Mouse (Mus musculus) testis, postnatal 10 days (tissue): ENCODE results near the gene Atn1.

ENCODE experiments used
- DNase-seq: peaks from one replicate; pipeline ENCODE4 v3.0.0; 2021; ENCODE audit warnings: low spot score

Gene Atn1

DNA sequence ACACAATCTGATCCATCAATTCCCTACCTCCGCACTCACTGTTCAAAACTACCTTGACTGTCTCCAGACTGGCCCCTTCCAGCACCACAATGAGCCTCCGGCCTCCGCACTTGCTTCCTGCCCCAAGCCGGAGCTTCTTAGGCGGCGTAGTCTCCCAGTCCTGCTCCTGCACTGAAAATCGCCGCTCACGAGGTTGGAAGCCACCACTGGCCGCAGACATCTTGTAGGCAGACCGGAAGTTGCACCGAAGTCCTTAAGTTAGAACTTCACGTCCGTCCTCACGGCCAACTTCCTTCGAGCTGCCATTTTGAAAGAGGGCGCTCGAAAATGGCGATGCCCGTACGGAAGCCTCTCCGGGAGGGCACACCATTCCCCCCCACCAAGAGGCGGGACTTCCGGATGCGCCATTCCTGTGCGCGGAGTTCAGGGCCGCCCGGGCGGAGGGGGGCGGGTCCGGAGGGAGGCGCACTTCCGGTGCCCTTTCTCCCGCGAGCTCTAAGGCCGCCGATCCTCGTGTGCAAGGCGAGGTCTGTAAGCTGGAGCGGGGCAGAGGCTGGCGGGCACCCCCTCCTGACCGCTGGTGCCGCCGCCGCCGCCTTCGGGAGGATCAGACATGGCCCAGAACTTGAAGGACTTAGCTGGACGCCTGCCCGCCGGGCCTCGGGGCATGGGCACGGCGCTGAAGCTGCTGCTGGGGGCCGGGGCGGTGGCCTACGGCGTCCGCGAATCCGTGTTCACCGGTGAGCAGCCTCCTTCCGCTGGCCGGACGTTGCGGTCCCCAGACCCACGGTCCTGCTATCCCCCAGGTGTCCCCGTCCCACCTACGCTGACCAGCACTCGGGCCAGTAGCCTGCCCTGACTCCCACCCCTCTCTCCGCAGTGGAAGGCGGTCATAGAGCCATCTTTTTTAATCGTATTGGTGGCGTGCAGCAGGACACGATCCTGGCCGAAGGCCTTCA, 44.2 kb downstream of the Atn1 start, which contains the start of the genes Emg1 and Phb2:
TSS of gene Emg1 (minus strand) at position 355 of the 959 bp plus-strand sequence.
TSS of gene Phb2 (plus strand) at position 513 of the 959 bp plus-strand sequence.
- peak; percentile 98 for DNase-seq

GRCm38 (mm10) chr6:124708289-124708889, 47.9 kb downstream of the Atn1 start:
- no peak for DNase-seq

- DNase-seq: no peak
Observed at GRCm38 (mm10) chr6:124706061-124706627, 50.2 kb downstream of the Atn1 start.

- no peak for DNase-seq
Observed at GRCm38 (mm10) chr6:124704417-124704816, 51.9 kb downstream of the Atn1 start.

DNA sequence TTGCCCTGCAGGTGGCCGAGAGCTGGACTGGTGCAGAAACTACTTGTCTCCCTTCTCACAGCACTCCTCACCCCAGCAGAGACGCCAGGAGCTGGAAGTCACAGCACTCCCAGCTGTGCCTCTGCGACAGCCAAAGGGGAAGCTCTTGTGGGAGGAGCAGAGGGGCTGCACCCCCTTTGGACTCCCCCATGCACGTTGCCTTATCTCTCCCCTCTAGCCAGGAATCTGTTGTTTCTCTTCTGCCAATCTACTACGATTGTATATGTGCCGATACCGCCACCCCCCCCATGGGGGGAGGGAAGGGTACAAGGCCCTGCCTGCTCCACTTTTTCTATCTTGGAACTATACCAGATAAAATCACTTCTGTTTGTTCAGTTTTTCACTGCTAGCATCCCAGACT, 52.5 kb downstream of the Atn1 start:
- DNase-seq: no peak

DNA sequence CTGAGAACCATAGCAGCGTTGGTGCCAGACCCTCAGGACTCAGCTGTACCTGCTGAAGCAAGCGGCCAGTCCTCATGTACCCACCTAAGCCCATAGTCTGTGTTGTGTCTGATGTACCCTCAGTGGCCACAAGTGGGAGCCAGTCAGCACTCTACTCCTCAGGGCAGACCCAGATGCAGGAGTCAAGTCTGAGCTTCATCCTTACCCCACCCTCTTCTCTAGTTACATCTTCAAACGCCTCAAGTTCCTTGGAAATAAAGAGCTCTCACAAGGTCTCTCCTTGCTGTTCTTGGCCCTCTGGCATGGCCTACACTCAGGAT, 53.6 kb downstream of the Atn1 start:
- DNase-seq: peak; percentile 83

DNA sequence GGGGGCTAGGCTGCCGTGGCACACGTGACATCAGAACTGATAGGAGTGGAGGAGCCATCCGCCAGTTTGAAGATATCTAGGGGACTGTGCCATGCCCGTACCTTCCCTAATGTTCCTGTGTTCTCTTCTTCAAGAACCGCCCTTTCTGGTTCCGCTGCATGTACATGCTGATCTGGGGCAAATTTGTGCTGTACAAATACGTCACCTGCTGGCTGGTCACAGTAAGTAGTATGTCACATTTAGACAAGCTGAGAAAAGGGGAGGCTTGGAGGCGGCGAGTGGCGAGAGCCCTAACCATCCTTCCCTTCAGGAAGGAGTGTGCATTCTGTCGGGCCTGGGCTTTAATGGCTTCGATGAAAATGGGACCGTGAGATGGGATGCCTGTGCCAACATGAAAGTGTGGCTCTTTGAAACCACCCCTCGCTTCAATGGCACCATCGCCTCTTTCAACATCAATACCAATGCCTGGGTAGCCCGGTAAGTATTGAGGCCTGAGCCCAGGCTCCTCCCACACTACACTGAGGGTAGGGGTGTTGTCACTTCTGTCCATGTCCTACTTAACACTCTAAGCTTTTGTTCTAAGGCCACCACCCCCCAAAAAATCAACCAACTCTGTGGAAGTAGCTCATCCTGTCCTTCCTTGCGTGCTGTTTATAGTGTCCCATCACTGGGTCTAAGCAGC, 54.1 kb downstream of the Atn1 start:
- DNase-seq: no peak

GRCm38 (mm10) chr6:124701338-124701737, 55.0 kb downstream of the Atn1 start:
- DNase-seq: no peak

- DNase-seq: no peak
Observed at GRCm38 (mm10) chr6:124699962-124700610, 56.2 kb downstream of the Atn1 start.

GRCm38 (mm10) chr6:124699366-124699765, 57.0 kb downstream of the Atn1 start:
- no peak for DNase-seq

DNA sequence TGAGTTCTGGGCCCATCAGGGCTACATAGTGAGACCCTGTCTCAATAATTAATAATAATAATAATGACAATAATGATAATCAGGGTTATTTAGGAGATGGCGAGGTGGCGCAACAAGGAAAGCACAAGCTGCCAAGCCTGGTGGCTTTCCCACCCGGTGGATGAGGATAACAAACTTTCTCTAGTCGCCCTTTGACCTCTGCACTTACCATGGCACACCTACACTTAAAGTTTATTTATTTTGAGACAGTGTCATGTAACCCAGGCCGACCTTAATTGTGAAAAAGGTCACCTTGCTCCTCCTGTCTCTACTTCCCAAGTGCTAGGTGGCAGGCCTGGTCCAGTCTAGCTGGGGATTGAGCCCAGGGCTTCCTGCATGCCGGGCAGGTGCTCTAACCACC, 57.6 kb downstream of the Atn1 start:
- no peak for DNase-seq

GRCm38 (mm10) chr6:124696441-124697150, 59.7 kb downstream of the Atn1 start:
- DNase-seq: no peak

DNA sequence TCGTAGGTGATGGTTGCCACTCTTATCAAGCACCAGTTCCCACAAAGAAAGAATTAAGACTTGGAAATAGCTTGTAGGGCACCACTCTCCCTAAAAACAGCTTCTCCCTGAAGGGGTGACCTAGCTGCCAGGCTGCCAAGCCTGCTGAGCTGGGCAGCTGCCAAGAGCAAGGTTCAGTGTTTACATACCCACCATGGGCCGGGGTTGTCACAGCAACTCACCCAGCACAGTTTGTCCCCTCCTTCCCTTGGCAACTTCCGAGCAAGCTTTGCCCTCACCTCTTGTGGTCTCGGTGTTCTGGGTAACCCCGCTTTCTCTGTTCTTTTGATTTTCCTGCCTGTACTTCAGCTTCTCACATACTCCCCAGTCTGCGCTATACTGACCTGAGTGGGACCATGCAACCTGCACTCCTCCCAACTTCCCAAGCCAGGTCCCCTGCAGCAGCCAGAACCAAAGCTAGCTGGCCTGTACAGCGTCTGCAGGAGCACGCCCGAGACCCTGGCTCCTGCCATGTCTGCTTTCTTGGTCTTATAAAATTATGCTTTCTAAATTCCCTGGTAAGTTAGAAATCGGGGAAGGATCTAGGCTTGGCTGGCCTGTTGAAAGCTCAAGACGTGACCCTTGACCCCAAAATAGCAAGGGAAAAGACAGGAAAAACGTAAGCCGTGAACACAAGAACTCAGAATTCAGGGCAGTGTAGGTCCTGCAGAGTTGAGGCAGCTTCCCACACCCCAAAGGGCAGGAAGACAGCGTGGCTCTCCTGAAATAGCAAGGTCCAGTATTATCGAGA, 62.0 kb downstream of the Atn1 start:
- peak; percentile 52 for DNase-seq

- DNase-seq: no peak
Observed at GRCm38 (mm10) chr6:124693243-124693981, 62.9 kb downstream of the Atn1 start.
